Mouse (Mus musculus) neural tube, embryonic 10.5 days (tissue): ENCODE measurements at regions not wholly inside any gene's neighbourhood (a gene's known extent, or its start where the extent isn't known, plus 50 kb on each side); places are given as distances from the start of the nearest gene placed in this dataset.

Experiments
- DNase-seq: peaks from one replicate; pipeline ENCODE4 v3.0.0-alpha.2; 2017; ENCODE audit warnings: low spot score; ENCODE audit errors: extremely low spot score

- no peak for DNase-seq
These were observed 354.3 kb upstream of the Map3k7 start for GRCm38 (mm10) chr4:31609559-31609958.

DNA sequence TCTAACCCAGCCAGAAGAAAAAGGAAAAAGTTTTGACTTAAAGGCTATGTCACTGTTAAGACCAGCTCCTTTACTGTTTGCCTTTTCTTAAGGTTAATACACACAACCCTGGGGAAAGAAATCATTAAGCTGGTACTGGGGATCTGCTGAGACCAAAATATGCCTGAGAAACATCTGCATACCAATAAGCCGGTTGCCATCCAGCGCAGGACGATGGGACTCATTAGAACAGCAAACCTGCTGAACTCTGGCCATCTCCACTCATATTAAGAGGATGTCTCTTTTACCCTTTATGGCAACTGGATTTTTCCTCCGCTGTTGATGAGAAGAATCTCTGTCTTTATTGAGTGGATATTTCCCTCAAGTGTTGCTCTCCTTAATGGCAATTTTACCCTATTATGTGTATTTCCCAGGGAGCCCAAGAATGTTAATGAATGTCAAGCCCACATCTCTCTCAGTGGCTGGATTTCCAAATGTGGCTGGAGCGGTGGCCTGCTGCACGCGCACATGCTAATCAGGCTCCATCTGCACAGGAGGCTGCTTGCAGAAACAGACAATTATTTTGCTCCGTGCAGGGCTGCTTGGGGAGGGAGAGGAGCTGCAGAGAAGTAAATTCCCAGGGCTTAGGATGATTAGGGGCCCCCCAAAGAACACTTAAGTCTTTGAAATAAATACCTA is 351.6 kb upstream of the Map3k7 start:
- DNase-seq = no peak

GRCm38 (mm10) chr4:31612825-31613514 is 350.9 kb upstream of the Map3k7 start:
- DNase-seq = no peak

GRCm38 (mm10) chr4:31617572-31617971 is 346.3 kb upstream of the Map3k7 start:
- DNase-seq = no peak

GRCm38 (mm10) chr4:31618026-31618425 is 345.9 kb upstream of the Map3k7 start:
- DNase-seq = no peak

- DNase-seq = no peak
These were observed 342.7 kb upstream of the Map3k7 start for GRCm38 (mm10) chr4:31621205-31621604.

DNA sequence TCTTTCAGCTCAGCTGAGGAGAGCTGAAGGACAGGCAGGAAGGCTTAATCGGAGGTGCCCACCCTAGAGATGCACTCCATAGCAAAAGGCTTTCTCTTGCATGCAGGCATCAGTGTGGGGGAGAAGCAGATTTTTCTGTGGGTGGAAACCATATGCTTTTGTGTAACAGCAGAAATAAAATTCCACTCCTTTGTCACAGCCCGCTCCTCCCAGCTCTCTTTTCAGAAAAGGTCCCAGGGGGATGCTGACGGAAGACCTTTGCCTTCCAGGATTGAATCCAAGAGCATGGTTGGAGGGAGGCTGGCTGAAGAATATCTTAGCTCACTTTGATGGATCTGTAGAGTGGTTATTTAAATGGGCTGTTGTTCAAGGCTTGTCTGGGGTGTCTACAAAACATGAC is 336.8 kb upstream of the Map3k7 start:
- no peak for DNase-seq

- DNase-seq = no peak
These were observed 336.1 kb upstream of the Map3k7 start for GRCm38 (mm10) chr4:31627777-31628176.

DNA sequence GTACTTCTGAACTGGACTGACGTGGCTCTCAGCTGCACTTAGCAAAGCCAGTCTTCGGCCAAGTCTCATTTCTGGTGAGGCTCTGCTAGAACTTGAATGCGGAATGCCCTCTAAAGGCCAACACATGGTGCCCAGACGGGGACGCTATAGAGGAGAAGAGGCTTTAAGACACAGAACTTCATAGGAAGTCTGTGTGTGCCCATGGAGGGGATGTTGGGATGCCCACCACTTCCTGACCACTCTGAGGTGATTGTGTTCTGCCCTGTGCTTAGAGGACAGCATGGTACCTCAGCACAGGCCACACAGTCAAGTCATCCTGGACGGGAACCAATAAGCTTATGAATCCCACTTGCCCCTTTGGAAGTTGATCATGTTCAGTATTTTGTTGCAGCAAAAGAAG is 325.3 kb upstream of the Map3k7 start:
- DNase-seq = no peak

- no peak for DNase-seq
These were observed 321.7 kb upstream of the Map3k7 start for GRCm38 (mm10) chr4:31642161-31642560.

GRCm38 (mm10) chr4:31642593-31643290 is 321.2 kb upstream of the Map3k7 start:
- no peak for DNase-seq

- no peak for DNase-seq
These were observed 315.1 kb upstream of the Map3k7 start for GRCm38 (mm10) chr4:31648631-31649368.

DNA sequence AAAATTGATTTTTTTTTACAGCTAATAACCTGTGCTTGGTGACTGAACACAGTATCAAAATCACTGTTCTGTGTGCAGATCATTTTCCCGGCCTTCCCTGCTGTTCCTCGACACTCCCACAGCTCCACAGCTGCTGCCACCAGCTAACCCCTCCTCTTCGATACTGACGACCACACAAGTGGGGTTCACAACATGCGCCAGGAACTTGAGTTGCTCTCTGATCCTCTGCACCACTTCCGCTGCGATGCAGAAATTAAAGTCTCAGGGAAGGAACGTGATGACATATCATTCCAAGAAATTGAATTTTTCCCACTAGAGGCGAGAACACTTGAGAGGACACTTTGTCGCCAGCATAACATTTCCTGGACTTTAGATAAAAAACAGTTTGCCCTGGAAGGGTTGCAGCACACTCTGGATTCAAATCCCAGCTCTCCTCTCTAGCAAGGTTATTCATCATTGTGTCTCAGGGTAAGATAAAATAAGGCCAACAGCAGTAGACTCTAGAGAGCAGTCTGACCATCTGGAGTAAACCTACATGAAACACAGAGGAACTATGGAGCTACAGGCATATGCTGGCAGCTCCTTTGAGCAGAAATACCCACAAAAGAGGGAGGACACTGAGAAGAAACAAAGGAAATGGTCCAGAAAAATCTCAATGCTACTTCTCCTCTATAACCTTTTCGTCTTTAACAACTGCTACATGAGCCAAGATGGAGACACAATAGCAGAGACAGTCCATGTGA is 308.4 kb upstream of the Map3k7 start:
- DNase-seq = no peak

- no peak for DNase-seq
These were observed 307.8 kb upstream of the Map3k7 start for GRCm38 (mm10) chr4:31656111-31656510.

DNA sequence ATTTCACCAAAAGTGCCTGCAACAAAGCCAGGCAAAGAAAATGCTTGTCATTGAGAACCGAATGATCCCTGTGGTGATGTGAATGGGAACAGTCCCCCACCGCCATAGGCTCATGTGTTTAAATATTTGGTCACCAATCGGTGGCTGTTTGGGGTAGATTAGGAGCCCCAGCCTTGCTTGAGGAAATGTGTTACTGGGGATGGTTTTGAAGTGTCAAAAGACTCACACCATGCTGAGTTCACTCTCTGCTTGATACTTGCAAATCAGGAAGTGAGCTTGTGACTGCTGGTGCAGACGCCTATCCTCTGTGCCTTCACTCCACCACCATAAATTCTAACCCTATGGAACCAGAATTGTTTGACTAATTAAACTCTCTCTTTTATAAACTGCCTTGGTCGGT is 305.1 kb upstream of the Map3k7 start:
- no peak for DNase-seq

DNA sequence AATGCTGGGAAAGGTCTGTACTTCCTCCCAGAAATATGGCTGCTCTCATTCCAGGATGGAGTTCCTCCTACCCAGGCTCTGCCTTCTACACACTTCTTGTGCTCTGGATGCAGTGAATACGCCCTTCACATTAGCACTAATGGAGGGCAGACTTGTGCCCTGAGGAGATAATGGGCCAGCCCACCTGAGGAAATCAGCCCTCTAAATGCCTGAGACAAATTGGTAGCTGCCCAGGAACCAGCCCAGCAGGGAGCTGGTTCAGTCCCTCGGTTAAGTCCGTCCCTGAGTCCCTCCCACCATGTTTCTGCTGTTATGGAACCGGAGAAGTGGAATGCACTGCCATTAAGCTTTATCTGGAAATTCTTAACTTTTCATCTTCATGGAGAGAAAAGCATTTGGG is 303.0 kb upstream of the Map3k7 start:
- DNase-seq = no peak

DNA sequence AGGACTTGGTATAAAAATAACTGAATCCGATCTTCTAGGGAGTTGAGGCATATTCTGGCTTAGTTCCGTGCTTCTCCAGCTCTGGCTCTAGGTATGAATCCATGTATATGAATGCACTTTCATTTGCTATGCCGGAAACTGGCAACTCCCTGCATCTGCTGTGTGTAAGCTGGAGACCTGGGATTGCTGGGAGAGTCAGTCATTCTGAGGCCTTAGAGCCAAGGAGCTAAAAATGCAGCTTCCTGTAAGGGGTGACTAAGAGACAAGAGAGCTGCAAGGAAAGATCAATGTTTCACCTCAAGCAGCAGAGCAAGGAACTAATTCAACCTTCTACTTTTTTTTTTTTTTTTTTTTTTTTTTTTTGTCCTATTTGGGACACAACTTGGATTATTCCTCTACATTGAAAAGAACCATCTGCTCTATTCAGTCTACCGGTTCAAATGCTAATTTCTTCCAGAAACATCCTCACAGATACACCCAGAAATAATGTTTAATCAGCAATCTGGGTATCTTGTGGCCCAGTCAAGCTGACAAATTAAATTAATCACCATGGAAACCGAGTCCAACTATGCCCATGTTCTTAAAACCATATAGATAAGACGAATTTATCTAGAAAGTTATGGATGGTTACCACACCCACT is 292.2 kb upstream of the Map3k7 start:
- DNase-seq = no peak

DNA sequence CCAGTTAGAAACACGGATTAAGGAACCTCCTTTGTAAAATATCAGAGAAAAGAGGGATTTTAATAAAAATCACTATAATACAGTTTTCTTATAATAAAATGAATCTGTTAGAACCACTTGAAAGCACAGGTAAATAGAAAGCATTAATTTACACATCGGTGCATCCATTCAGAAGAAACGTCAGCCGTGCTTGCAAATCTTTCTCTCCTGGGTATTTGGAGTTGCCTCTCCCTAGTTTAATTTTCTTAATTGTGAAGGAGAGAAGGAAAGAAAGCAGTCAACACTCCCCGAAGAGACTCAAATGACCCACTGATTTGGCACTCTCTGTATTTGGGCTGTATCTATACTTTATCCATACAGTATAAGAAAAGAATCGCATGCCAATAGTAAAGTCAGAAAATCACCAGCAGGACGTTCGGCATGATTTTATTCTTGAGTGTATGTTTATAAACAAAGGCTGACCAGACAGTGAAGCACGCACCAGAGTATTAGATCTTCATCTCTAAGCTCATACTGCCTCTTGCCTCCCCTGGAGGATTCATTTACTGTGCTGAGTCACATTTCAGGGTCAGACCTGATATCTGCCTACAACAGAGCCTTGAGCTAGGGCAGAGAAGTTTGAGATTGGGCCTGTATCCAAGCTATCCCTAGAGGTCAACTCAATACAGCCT is 291.6 kb upstream of the Map3k7 start:
- no peak for DNase-seq

DNA sequence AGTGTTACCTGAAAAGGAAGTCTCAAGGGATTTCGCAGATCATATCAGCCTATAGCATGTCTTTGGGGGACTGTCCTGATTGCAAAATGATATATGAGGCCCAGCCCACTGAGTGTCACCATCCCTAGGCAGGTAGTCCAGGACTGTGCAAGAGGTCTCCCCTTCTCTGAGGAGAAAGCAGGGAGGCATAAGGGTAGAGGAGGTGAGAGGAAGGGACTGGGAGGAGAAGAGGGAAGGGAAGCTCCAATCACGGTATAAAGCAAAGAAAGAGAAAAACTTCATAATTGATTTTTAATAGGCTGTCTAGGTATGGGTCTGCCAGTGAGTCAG is 291.1 kb upstream of the Map3k7 start:
- DNase-seq = no peak

DNA sequence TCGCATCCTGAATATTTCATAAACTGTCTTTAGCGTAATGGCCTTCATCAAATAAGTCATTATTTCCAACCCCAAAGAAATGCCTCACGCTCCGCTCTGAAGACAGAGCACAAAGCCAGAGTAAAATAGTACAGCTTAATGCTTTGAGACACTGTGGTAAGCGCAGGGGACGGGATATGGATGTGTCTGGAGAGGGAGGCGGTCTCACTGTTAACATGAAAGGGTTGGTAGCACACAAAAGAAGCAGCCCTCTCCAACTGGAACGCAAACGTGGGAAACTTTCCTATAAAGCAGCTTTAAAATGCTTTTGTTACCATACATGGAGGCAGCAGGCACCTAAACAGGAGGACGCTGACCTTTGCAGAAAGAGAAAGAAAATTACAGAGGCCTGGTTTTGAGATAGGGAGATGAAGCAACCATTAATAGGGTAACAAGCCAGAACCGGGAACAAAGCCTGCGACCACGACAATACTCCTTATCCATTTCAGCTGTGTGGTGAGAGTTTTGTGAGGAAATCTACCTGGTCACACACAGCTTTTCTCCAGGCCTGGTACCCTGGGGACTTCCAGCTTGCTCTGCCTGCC is 284.8 kb upstream of the Map3k7 start:
- DNase-seq = no peak
